Mouse (Mus musculus): Measurements from ENCODE around the gene Hnrnpf.

The Hnrnpf gene

GRCm38 (mm10) chr6:117892386-117892785, 7.7 kb upstream of the Hnrnpf start:
- no peak for DNase-seq

GRCm38 (mm10) chr6:117893435-117893834, 6.7 kb upstream of the Hnrnpf start:
- no peak for DNase-seq

- DNase-seq, result peak in 1 of 2 experiments; percentile 70
Observed at GRCm38 (mm10) chr6:117897800-117898199, 2.3 kb upstream of the Hnrnpf start.

- no peak for DNase-seq
Observed at GRCm38 (mm10) chr6:117901510-117902402, 1.6 kb downstream of the Hnrnpf start.

GRCm38 (mm10) chr6:117902556-117902955, 2.4 kb downstream of the Hnrnpf start:
- no peak for DNase-seq

GRCm38 (mm10) chr6:117903836-117904235, 3.7 kb downstream of the Hnrnpf start:
- DNase-seq, result no peak

- peak in 1 of 2 experiments; percentile 21 for DNase-seq
Observed at GRCm38 (mm10) chr6:117905260-117905930, 5.3 kb downstream of the Hnrnpf start.

GRCm38 (mm10) chr6:117906015-117906531, 5.9 kb downstream of the Hnrnpf start:
- no peak for DNase-seq

GRCm38 (mm10) chr6:117906590-117907271, 6.6 kb downstream of the Hnrnpf start:
- DNase-seq, result peak; percentile 98

GRCm38 (mm10) chr6:117907301-117907978, 7.3 kb downstream of the Hnrnpf start:
- peak; percentile 78 to 85 for DNase-seq

GRCm38 (mm10) chr6:117907979-117908355, 7.8 kb downstream of the Hnrnpf start:
- DNase-seq, result no peak

- peak; percentile 12 to 38 for DNase-seq
Observed at GRCm38 (mm10) chr6:117908424-117908900, 8.3 kb downstream of the Hnrnpf start.

- DNase-seq, result no peak
Observed at GRCm38 (mm10) chr6:117910120-117910661, 10.1 kb downstream of the Hnrnpf start.

GRCm38 (mm10) chr6:117914541-117914940, 14.4 kb downstream of the Hnrnpf start:
- no peak for DNase-seq

GRCm38 (mm10) chr6:117916205-117916736, 16.1 kb downstream of the Hnrnpf start:
- no peak for DNase-seq

GRCm38 (mm10) chr6:117916737-117917426, 16.8 kb downstream of the Hnrnpf start:
- peak; percentile 92 to 93 for DNase-seq

- DNase-seq, result peak; percentile 64 to 75
Observed at GRCm38 (mm10) chr6:117917576-117917975, 17.5 kb downstream of the Hnrnpf start.

GRCm38 (mm10) chr6:117918043-117918442, 17.9 kb downstream of the Hnrnpf start:
- DNase-seq, result peak in 1 of 2 experiments; percentile 15

GRCm38 (mm10) chr6:117920659-117921640, 20.8 kb downstream of the Hnrnpf start:
- DNase-seq, result peak; percentile 29 to 44

GRCm38 (mm10) chr6:117922041-117922440, 21.9 kb downstream of the Hnrnpf start:
- no peak for DNase-seq

Measured in kidney, adult 8-10 months (tissue).